Mouse (Mus musculus) thymus, postnatal 25 days (tissue): ENCODE measurements around the gene Fam184b.

ENCODE experiments used
- DNase-seq: peaks from one replicate; pipeline ENCODE4 v3.0.0; 2022

The Fam184b gene

DNA sequence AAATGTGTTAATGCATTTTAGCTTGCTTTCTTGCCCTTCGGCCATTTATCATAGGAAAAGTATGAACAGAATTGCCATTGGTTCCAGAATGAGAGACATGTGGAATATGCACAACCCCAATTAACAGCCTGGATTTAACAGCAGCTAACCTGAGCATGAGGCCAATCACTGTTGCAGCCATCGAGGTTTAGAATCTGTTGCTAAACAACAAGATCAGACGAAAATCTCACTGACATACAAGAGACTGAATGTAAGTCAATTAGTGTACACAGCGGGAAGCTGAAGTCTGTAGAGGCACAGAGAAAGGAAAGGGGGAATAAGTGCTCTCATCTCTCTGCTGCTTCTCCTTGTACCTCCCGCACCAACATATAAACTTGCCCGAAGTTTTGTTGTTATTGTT, 46.1 kb downstream of the Fam184b start:
- DNase-seq: no peak

DNA sequence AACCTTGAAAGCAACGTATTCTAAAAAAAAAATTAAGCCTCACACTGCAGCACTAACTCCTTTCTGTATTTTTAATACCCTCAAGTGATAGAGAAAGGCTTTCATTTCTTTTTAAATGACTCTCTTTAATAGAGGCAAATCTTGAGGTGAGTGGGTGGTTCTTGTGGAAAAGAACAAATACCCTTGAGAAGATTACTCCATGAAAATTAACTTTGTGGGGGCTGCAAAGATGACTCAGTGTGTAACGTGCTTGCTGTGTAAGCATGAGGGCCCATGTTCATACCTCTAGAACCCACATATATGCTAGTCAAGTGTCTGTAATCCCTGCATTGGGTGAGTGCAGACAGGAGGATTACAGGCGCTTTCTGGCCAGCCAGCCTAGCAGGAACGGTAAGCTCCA, 49.3 kb downstream of the Fam184b start:
- DNase-seq: no peak

DNA sequence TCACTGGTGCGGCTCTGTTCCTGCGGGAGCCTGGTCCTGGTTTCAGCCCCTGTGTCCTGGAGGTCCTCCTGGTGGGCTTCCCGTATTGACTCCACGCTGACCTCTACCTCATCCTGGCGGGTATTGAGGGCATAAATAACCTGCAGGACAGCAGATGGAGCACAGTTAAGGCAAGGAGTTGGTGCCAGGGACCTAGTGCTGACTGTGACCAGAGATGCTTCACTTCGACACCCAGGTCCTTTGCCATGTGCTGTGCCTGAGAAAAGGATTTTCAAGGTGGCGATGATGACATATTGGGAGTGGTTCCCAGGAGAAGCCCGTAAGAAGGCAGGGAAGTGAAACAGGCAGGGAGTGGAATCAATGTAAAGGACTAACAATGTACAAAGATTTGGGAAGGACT, 54.8 kb downstream of the Fam184b start:
- no peak for DNase-seq

DNA sequence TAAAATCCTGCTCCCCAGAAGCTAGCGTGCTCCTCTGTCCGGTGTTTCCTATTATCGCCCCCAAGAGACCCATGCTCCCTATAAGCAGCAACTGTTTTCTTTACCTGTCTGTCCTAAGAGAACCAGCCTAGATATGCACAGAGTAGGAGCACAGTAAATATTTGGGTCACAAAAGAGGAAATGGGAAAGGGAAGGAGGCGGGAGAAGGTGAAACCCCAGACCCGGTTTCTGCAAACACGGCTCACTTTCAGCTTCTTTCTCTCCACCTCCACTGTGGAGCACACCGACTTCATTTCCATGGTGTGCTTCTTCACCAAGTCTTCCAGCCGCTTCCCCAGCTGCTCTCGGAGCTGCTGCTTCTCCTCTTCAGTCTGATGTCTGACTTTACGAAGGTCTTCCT, 59.1 kb downstream of the Fam184b start:
- DNase-seq: no peak

DNA sequence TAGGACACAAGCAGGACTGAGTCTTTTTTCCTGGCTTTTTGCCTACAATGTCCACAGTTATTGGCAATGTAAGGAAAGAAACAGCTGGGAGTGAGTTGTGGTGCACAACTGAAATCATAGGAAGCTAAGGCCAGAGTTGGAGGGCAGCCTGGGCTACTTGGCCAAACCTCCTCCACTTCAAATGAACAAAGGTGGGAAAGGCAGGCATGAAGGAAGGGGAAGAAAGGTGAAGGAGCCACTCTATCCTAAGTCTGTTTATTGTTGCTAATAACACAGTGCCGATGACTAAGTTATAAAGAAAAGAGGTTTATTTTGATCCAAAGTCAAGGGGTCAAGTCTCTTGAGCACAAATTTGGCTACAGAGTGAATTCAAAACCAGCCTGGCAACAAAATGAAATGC, 62.0 kb downstream of the Fam184b start:
- no peak for DNase-seq

DNA sequence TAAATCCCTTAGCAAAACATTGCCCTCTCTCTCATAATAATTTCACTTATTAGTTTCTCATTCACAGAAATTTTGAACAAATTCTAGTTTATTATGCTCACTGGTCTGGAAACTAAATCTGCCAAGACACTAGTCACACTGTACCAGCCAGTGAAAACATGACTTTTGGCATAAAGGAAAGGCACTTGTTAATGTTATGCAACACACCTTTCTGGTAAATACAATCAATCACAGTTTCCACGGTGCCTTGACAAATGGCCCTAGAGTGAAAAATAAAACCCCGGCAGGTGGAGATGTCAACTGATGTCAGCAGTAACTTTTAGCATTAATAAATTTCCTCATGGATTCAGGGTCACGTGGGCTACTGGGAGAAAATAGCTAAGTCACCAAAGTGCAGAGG, 62.7 kb downstream of the Fam184b start:
- DNase-seq: no peak

DNA sequence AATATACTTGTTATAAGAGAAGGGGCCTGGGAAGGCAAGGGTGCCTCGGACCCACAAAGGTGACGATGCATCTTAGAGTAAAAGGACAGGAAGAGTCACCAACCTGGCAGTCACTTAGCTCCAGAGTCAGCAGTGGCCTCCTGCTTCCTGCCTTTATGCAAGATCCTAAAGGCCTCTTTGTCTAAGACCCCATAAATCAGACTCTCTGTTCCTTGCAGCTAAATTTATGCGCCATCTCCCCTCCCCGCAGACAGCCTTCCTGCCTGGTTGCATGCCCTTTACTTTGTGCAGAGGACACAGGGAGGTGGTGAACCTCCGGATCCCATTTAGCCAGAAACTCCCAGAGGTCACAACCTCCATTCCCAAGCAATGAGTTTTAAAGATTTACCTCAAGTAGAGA, 66.6 kb downstream of the Fam184b start:
- no peak for DNase-seq

DNA sequence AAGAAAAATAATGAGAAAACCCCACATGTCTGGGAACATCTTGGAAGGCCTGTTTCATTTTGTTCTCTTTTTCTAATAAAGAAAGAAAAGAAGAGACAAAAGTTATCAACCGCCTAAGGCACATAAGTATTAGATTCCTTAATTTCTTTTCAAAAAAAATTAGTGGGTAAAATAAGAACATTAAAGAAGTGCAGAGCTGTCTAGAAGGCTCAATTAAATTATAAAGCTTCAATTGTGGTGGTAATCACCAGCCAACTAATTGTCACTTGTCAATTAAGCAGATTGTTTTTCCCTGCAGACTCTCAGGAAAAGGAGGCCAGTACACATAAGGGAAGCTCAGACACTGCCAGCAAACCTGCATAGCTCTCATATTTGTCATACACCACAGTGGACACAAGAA, 73.6 kb downstream of the Fam184b start:
- no peak for DNase-seq

DNA sequence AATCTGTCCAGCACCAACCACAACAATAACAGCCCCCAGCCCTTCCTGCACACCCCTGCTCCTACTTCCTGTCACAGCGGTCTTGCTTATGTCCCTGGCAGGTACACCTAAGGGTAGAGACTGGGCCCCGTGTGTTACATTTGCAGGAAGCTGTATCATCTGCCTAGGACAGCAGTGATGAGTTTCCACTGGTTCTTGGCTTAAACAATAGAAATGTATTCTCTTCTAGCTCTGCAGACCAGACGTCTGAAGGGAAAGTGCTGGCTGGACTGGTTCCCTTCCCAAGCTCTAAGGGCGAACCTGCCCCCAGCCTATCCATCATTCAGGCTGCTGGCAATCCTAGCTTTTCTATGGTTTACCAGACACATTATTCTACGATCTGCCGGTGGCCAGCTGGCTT, 75.4 kb downstream of the Fam184b start:
- no peak for DNase-seq

DNA sequence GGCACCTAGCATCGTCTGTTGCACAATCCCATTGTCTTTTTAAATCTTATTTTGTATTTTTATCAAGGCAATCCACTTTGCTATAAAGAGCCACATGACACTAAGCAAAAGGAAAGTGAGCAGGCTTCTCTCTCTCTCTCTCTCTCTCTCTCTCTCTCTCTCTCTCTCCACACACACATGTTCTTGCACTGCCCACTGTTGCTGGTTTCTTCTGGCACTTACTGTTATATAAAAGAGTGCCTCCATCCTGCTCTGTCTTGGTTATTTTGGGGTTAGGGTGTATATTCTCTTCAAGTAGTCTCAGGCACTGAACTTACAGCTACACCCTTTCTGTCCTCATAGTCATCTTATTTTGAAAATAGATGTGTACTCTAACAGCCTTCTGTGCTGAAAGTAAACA, 89.8 kb downstream of the Fam184b start:
- DNase-seq: no peak

DNA sequence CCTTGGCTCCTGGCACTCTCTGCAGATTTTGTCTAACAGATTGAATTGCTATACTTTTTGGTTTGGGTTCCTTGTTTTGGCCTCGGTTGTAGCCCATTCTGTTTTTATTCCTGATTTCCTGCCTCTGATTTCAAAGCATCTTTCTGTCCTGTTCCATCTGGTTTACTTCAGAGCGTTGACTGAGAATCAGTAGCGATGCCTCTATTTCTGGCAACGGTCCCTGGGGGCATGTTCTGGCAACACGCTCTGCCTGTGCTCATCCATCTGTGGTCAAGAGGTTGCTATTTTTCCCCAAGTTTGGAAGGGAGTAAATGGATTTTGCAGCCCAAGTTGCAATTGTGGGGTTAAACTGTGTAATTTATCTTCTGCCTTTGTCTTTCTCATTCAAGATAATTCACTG, 96.0 kb downstream of the Fam184b start:
- DNase-seq: no peak

DNA sequence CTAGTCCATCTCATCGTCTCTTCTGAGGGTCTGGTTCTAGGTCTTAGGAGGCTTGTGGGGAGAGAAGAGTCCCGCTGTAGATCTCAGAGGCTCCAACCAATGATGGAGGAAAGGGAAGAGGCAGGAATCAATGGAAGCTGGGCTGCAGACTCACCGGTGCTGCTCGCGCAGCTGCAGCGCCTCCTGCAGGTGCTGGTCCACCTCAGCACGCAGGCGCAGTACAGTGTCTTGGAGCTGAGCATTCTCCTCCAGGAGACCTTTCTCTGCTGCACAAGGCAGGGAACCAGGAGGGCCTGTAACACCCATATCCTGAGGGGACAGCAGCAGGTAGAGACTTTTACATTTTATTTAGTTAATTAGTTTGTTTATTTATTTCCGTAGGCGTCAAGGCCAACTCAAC, 99.9 kb downstream of the Fam184b start:
- no peak for DNase-seq

DNA sequence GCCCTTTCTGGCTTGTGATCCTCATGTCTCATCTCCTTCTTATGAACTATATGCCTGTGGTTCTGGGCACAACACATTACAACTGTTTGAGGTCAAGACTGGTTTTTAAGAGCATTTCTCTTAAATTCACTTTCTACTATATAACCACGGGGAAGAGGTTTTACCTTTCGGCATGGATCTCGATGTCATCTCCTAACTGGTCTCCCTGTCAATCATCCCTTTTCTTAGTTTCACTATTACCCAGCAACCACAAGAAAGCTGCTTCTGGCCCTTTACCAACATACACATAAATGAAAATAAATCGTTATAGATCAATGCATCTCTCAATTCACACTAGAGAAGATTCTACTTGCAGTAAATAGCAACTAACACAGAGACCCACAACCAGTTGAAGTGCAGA, 104.2 kb downstream of the Fam184b start:
- DNase-seq: no peak

DNA sequence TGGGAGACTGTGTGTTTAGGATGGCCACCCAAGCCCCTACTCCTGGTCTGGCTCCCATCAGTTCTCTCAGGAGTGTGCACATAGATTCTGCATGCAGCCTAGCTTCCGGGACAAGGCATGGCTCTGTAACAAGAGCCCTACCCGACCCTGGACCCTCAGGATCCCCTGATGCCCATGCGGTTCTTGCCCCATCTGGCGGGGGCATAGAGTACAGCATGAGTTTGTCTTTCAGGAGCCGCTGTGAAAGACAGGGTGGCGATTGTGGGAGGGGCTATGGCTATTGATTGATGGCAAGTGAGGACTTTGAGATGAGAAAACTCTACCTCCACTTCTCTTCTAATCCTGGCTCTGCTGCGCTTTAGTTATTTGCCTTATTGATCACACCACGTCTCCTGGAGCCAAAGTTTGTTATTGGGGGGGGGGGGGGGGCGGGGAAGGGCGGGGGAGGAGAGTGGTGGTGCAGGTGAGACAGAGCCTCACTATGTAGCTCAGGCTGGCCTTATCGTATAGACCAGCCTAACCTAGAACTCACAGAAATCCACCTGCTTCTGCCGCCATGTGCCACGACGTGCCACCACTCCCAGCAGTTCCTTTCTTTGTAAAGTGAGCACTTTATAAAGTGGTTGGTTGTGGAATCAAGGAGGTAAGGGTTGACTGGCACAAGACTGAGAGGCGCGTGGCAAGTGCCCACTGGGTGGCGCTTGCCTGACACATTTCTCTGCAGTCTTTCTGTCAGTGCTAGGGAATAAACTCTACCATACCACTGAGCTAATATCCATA, 104.9 kb downstream of the Fam184b start:
- DNase-seq: peak; percentile 83

DNA sequence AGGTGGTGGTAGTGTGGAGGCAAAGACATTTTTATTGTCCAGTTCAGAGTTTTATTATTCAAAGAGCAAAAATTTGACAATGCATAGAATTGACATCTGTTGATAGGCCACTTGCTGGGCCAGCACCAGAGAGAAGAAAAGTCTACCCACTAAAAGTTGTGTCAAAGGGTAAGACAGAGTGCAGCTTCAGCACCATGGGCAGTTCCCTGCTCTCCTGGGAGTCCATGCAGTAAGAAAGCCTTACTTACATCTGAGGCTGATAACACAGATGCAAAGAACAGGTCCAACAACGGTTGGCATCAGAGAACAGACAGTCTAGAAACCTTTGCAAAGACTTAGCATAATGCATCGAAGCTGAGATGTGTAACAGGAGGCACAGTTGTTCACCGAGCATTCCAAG, 109.7 kb downstream of the Fam184b start:
- DNase-seq: peak; percentile 7

DNA sequence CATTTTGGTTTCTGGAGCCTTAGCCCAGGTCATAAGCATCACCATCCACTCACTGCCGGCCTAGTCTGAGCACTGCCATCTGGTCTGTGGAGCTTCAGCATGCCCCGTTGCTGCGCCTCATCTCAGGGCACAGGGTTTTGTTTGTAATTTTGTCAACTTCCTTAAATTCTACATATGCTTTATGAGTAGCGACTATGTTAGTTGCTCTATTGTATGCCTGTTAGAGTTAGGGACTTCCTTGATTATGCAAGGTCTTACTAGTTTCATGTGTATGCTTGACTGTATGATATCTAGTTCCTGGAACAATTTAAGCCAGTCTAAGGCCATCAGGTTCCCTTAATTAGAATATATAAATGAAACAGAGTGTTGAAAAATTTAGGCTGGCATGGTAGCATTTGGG, 113.1 kb downstream of the Fam184b start:
- DNase-seq: no peak

DNA sequence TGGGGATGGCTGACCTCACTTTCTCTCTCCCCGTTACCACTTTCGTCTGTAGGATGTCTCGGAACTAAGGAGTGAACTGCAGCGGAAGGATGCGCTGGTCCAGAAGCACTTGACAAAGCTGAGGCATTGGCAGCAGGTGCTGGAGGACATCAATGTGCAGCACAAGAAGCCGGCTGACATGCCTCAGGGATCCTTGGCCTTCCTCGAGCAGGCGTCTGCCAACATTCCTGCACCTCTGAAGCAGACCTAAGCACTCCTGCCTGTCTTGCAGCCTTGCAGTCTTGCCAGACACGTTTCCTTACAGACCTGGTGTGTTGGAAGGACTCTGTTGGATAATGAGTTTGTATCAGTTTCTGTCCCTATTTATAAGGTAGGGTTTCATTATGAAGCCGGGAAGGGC, 114.3 kb downstream of the Fam184b start:
- no peak for DNase-seq

DNA sequence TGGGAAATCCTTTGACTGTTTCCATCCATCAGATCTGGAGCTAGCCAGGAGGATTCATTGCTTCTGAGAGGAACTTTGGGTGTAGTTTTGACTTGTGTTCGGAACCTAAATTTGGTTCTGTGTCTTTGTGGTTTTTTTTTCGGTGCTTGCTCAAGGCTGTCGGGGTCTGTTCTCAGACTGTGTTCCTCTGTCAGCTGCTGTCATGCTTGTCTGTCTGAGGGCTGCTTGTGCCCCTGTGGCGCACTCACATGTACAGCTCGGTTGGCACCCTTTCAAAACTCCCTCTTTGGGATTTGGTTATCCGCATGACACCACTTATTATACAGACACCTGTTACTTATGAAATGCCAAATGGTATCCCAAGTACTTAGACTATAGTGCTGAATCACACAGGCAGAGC, 117.8 kb downstream of the Fam184b start:
- no peak for DNase-seq

DNA sequence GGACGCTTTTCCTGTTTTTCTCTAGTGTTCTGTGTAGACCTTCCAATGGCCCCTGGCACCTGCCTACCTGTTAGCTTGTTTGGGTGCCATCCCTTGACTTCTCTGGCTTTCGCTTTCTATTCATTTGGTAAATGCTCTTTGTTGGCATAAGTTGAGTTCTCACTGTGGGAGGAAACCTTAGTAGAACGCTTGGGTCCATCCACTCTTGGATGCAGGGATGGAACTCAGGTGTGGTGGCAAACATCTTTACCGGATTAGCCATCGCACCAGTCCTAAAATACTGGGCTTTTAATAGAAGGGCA, 118.7 kb downstream of the Fam184b start:
- no peak for DNase-seq

DNA sequence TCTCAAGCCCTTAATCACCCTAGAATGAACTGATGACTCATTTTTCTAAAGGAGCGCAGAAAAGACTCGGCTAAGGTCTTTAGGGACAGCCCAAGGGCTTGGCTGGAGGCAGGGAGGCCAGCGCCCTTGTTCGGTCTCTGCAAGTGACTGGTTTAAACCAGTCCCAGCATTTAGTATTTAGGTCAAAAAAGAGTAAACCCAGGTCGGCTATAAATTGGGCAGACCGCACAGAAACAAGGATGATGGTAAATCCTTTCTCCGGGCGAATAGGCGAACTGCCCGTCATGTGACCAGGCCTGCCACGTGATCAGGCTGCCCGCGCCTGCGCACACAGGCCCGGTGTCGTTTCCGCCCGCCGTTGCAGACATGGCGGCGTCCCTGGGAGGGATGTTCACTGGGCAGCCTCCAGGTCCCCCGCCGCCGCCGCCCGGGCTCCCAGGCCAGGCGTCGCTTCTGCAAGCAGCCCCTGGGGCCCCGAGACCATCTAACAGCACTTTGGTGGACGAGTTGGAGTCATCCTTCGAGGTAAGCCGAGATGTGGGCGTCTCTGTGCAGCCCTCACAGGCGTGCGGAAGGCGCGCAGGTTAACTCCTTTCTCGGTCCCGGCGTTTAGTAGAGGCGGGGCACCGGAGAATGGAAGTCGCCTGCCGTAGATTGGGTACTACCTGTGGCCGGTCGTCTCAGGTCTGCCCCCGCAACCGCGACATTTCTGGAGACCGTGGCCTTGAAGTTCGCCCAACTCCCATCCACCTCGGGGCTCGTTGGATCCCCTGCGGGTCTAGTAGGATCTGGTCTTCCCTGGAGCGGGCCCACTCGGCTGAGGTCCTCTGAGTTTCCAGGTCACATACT, 119.2 kb downstream of the Fam184b start, which contains the start of gene Med28:
Med28 (plus strand) TSS at position 270 of the 849 bp plus-strand sequence.
- peak; percentile 93 for DNase-seq

DNA sequence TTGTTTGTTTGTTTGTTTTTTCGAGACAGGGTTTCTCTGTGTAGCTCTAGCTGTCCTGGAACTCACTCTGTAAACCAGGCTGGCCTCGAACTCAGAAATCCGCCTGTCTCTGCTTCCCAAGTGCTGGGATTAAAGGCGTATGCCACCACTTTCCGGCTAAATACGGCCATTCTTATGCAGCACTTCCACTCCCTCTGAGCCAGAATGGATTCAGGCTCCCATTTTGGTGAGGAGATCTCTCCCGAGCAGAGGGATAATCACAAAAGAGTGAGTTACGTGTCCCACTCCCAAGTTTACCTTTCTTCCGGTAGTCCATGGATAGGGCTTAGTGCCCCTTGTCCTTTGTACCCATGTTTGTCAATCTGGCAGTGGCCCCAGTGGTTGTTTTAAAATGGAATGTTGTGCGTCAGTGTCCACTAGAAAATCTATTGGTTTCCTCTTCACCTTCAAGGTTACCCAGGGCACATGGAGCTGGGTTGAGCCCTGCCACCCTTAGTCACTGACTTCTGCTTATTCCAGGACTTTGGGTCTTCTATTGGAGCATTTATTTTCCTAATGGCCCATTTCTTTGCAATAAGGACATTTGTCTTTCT, 124.2 kb downstream of the Fam184b start:
- DNase-seq: no peak

DNA sequence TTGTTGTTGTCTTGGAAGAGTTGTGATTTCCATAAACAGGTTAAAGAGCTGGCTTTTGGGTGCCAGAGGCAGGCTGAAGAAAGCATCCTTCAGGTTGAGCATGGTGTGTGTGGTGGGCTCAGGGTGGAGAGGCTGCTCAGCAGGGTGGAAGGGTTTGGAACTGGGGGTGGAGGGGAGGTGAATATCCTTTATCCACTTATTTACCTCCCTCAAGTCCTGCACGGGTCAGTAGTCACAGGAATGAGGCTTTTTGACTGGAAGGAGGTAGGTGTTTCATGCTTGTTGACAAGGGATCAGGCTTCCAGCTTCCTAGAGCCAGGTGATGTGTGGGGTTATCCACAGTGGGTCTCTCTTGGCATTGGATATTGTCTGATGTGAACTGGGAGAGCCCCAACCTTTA, 124.8 kb downstream of the Fam184b start:
- no peak for DNase-seq

DNA sequence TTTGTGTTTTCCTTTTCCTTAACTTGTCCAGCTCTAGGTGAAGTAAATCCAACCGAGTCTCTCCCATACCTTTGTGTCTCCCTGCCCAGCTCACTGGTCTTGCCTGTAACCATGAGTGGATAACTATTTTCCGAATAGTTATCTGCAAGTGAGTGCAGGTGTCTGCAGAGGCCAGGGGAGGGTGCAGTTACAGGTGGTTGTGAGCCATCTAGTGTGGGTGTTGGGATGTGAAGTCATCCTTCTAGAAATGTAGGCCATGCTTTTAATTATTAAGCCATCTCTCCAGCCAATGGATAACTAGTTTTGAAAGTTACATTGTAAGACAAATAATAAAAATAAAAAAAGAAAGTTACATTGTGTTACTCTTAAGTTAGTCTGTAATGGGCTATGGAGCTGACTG, 125.9 kb downstream of the Fam184b start:
- no peak for DNase-seq

DNA sequence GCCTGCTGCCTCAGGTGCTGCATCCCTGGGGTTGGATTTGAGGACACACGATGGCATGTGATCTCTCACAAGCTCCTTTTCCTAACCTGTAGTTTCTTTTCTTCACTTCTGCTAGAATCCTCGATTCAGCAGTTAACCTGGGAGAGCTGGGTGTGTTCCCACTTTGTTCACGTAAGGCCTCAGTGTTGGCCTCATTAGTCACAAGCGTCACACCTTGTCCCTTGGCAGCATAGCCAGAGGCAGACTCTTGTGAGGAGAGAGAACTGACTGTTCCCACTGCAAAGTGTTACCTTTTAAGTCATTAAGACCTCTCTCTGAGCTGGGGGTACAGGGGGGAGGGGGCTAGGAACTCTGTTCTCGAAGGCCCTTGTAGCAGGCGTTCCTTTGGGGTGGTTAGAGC, 126.5 kb downstream of the Fam184b start:
- no peak for DNase-seq
